Mouse (Mus musculus) heart, embryonic 14.5 days (tissue): ENCODE data around the gene Acsbg1. TPM values are rescaled to one million over a fixed set of nuclear protein-coding genes. Genes with fewer than 3 reads are reported as not detected.

ENCODE experiments used
- ATAC-seq: fragments of 200-750 bp; cut with Nextera tagmentation; 2 replicates; pipeline ENCODE4 v1.8.0; 2017; ENCODE audit warnings: low read depth, moderate TSS enrichment; ENCODE audit not compliant: insufficient number of reproducible peaks, insufficient read depth, low FRiP score
- H3K27ac ChIP-seq, 2 experiments: fragments of 200-500 bp in 1 of 2; fragments of 300-500 bp in 1 of 2; sonication (generic) in 1 of 2; replicated peaks in 1 of 2; 2 replicates each; pipeline ENCODE4 v1.5.1; 2012 to 2014; ENCODE audit warnings: low read depth in 2 of 2, low read length in 2 of 2, control low read depth in 1 of 2, mild to moderate bottlenecking in 1 of 2, mixed read lengths in 1 of 2; ENCODE audit not compliant: control insufficient read depth in 1 of 2, insufficient read depth in 1 of 2
- H3K27me3 ChIP-seq: fragments of 300-500 bp; sonication (generic); 2 replicates; pipeline ENCODE4 v1.6.1; 2014; ENCODE audit warnings: mild to moderate bottlenecking, low read length, control low read depth; ENCODE audit not compliant: control insufficient read depth, insufficient read depth
- H3K36me3 ChIP-seq: fragments of 300-500 bp; sonication (generic); 2 replicates; pipeline ENCODE4 v1.6.1; 2014; ENCODE audit warnings: mild to moderate bottlenecking, control low read depth, low read length, mixed read lengths; ENCODE audit not compliant: control insufficient read depth, insufficient read depth
- H3K4me1 ChIP-seq, 2 experiments: fragments of 200-500 bp in 1 of 2; fragments of 300-500 bp in 1 of 2; sonication (generic) in 1 of 2; 2 replicates each; pipeline ENCODE4 v1.6.1; 2012 to 2014; ENCODE audit warnings: low read length in 2 of 2, control low read depth in 1 of 2, mixed read lengths in 1 of 2; ENCODE audit not compliant: control insufficient read depth in 2 of 2, insufficient read depth in 2 of 2
- H3K4me2 ChIP-seq: fragments of 300-500 bp; sonication (generic); 2 replicates; pipeline ENCODE4 v1.6.1; 2014; ENCODE audit warnings: mild to moderate bottlenecking, low read length
- H3K4me3 ChIP-seq, 2 experiments: fragments of 200-500 bp in 1 of 2; fragments of 300-500 bp in 1 of 2; sonication (generic) in 1 of 2; 2 replicates each; pipeline ENCODE4 v1.5.1; 2012 to 2014; ENCODE audit warnings: low read length in 2 of 2, mild to moderate bottlenecking in 2 of 2, control low read depth in 1 of 2, low read depth in 1 of 2, moderate library complexity in 1 of 2; ENCODE audit not compliant: control insufficient read depth in 1 of 2, insufficient read depth in 1 of 2
- H3K9ac ChIP-seq: fragments of 300-500 bp; sonication (generic); 2 replicates; pipeline ENCODE4 v1.6.1; 2014; ENCODE audit warnings: mild to moderate bottlenecking, low read length
- H3K9me3 ChIP-seq: fragments of 300-500 bp; sonication (generic); 2 replicates; pipeline ENCODE4 v1.6.1; 2016; ENCODE audit warnings: low read length, control low read depth; ENCODE audit not compliant: control insufficient read depth
- WGBS: fragments of 180-500 bp; shearing (Covaris S2); extraction: QIAGEN DNeasy Blood & Tissue Kit; methylation state at CpG from one replicate; pipeline ENCODE4 v1.1.7; 2014; 5-methylcytosine and 5-hydroxymethylcytosine counted together
- polyA plus RNA-seq: library from polyadenylated mRNA; unstranded; fragments of >200 nt; fragmentation: Nextera tagmentation; extraction: Ambion mirVana; gene quantifications from 2 replicates; pipeline ENCODE4 v1.2.1, GENCODE M21; 2014

Gene Acsbg1
- polyA plus RNA-seq, 1 experiment from 2014 or later: 0.07 TPM

- H3K36me3 ChIP-seq: no peaks in the 10 kb centered on the region
- no peak overlapping the region for H3K4me2 ChIP-seq
- H3K4me1 ChIP-seq: peaks cover 0 to 4% of the 10 kb centered on the region in 2 experiments; a peak in 1 of 4 replicates
- H3K27me3 ChIP-seq: no peaks in the 10 kb centered on the region
- H3K9me3 ChIP-seq: no peaks in the 10 kb centered on the region; the same call in 1 of the 2 replicates
- H3K27ac ChIP-seq: no peak overlapping the region
- ATAC-seq: no peak
- H3K4me3 ChIP-seq: no peak overlapping the region
- H3K9ac ChIP-seq: no peak overlapping the region
- WGBS: 95% methylated on average over 3 of the region's 3 CpGs
These were observed 4.4 kb upstream of the Acsbg1 start for GRCm38 (mm10) chr9:54666116-54666515.

DNA sequence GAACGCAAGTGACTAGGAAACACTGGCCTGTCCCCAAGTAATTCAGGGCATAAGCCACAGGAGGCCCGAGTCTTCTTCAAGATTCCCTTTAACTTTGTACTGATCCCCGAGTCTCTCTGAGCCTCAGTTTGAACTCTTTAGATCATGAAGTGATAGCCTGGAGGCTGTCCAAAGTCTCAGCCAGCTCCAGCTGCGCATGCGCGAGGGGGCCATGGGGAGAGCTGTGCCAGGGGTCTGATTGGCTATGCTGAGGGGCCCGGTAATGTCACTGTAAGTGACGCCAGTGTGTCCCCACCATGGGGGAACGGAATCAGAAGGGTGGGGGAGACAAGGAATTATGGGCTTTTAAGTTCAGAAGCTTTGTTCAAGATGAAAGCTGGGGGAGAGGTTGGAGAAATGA, 2.7 kb upstream of the Acsbg1 start:
- Histone ChIP-seq H3K9me3 (no peaks in the 10 kb centered on the region; the same call in 1 of the 2 replicates), H3K27ac (no peak overlapping the region), H3K4me3 (no peak overlapping the region), H3K27me3 (no peaks in the 10 kb centered on the region), H3K4me1 (peaks cover 0 to 4% of the 10 kb centered on the region in 2 experiments; a peak in 1 of 4 replicates), H3K36me3 (no peaks in the 10 kb centered on the region), H3K9ac (no peak overlapping the region), H3K4me2 (no peak overlapping the region)
- WGBS: 78% methylated on average over 9 of the region's 9 CpGs
- ATAC-seq: no peak

DNA sequence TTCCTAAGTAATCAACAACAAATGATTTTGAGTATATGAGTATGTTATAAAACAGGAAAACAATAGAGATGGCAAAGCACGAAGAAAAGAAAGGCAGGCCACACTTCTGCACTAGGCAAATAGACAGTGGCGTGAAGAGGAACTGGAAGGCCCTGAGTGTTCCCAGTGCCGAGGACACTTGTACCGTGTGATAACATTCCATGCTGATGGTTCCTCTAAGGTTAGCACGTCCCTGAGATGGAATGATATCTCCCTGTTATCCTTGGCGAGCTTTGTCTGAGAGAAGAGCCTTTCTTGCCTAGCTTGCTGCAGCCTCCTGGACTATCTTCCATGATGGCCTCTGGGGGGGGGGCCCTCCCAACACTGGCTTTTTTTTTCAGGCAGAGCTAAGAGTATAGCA, 2.9 kb downstream of the Acsbg1 start:
- H3K4me3 ChIP-seq: no peak overlapping the region
- H3K4me2 ChIP-seq: no peak overlapping the region
- ATAC-seq: no peak
- H3K27ac ChIP-seq: no peak overlapping the region
- peaks cover 0 to 4% of the 10 kb centered on the region in 2 experiments; a peak in 1 of 4 replicates for H3K4me1 ChIP-seq
- H3K9me3 ChIP-seq: no peaks in the 10 kb centered on the region
- no peaks in the 10 kb centered on the region for H3K36me3 ChIP-seq
- no peak overlapping the region for H3K9ac ChIP-seq
- H3K27me3 ChIP-seq: no peaks in the 10 kb centered on the region
- WGBS: 50% methylated on average over 6 of the region's 6 CpGs

DNA sequence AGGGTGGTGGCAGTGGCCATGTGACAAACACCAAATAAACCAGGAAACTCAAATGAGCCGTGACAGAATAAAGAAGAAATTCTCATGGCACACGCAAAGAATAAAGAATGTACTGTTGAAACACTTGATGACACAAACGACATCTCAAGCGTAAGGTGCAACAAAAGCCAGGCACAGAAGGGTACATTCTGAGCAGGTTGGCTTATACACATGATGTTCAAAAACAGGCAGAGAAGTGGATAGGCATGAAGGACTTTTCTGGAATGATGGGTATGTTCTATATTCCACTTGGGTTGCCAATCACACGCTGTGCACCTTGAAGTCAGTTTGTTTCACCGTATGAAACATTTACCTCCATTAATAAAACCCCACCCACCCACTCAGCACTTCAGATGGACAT, 5.3 kb downstream of the Acsbg1 start:
- H3K9me3 ChIP-seq: no peaks in the 10 kb centered on the region
- no peaks in the 10 kb centered on the region for H3K27me3 ChIP-seq
- H3K4me3 ChIP-seq: no peak overlapping the region
- ATAC-seq: no peak
- H3K4me2 ChIP-seq: no peak overlapping the region
- 81% methylated on average over 6 of the region's 6 CpGs for WGBS
- H3K9ac ChIP-seq: no peak overlapping the region
- no peaks in the 10 kb centered on the region for H3K4me1 ChIP-seq
- no peak overlapping the region for H3K27ac ChIP-seq
- H3K36me3 ChIP-seq: no peaks in the 10 kb centered on the region

DNA sequence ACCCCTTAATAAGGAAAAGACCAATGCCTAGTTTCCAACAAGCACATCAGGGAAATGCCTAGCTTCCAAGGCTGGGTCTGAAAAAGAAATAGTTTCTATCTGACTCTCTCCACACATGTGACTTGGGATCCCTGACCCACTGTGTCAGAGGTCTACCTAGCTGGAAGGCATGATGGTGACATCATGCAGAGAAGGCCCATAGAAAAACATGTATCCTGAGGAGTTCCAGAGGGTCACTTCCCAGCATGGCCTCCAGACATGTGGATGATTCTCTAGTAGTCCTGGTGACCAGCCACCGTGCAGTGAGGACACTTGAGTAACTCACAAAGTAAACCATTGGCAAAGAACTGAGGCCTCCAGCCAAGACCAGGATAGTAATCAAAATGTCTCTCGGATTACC, 5.8 kb downstream of the Acsbg1 start:
- WGBS: 78% methylated on average over 2 of the region's 2 CpGs
- ATAC-seq: no peak
- no peaks in the 10 kb centered on the region for H3K27me3 ChIP-seq
- no peak overlapping the region for H3K4me2 ChIP-seq
- H3K9me3 ChIP-seq: no peaks in the 10 kb centered on the region
- no peak overlapping the region for H3K27ac ChIP-seq
- no peak overlapping the region for H3K9ac ChIP-seq
- H3K36me3 ChIP-seq: no peaks in the 10 kb centered on the region
- H3K4me1 ChIP-seq: no peaks in the 10 kb centered on the region
- H3K4me3 ChIP-seq: no peak overlapping the region

DNA sequence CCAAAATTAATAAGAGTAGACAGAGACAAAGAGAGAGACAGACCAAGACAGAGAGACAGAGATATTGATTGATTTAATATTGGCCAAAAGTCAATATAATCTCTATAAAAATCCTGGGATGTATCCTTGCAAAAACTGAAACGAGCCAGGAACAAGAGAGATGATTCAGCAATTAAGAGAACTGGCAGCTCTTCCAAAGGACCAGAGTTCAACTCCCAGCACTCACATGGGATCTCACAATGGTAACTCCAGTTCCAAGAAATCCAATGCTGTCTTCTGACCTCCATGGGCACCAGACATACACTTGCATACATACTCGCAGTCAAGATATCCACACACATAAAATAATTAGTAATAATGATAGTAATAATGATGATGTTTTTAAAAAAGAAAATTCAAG, 8.9 kb downstream of the Acsbg1 start:
- no peaks in the 10 kb centered on the region for H3K4me1 ChIP-seq
- 76% methylated on average over 2 of the region's 2 CpGs for WGBS
- H3K27ac ChIP-seq: no peak overlapping the region
- H3K9ac ChIP-seq: no peak overlapping the region
- ATAC-seq: no peak
- no peaks in the 10 kb centered on the region for H3K36me3 ChIP-seq
- H3K9me3 ChIP-seq: no peaks in the 10 kb centered on the region
- no peaks in the 10 kb centered on the region for H3K27me3 ChIP-seq
- H3K4me2 ChIP-seq: no peak overlapping the region
- no peak overlapping the region for H3K4me3 ChIP-seq

DNA sequence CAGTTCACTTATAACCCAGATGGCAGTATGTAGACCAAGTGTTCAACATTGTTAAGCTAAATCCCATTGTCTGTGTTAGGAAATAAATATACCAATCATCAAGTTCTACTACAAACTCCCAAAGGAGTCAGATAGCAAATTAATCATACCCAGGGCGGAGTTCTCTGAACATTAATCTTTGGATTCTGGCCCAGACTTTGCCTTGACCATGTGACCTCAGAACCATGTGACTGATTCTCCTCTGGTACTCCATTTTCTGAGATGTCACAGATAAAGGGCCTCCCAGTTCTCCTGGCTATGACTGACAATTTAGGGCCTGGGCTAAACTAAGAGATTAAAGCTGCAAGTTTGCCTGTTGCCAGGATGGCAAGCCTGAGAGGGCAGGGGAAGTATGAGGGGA, 12.3 kb downstream of the Acsbg1 start:
- no peak overlapping the region for H3K4me2 ChIP-seq
- no peak overlapping the region for H3K4me3 ChIP-seq
- whole genome bisulfite sequencing: 64% methylated on average over 1 of the region's 1 CpGs
- H3K9ac ChIP-seq: no peak overlapping the region
- H3K36me3 ChIP-seq: no peaks in the 10 kb centered on the region
- H3K27me3 ChIP-seq: no peaks in the 10 kb centered on the region
- no peaks in the 10 kb centered on the region for H3K4me1 ChIP-seq
- H3K9me3 ChIP-seq: no peaks in the 10 kb centered on the region
- no peak for ATAC-seq
- no peak overlapping the region for H3K27ac ChIP-seq

DNA sequence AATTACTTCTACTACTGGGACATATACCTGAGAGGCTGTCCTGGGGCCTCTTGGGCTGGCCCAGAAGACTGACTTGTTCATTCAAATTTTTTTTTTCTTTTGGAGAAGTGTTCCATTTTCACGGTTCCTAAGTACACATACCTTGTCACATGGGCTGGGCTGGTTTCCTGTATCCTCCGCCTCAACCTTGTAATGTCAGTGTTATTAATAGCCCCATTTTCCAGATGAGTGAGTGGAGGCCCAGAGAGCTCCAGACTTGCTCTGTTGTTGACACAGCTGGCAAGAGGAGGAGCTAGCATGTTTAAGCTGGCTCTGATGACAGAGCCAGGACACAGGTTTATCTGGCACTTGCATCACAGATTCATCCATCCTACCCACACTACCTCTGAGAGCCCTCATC, 14.2 kb downstream of the Acsbg1 start:
- no peak overlapping the region for H3K9ac ChIP-seq
- ATAC-seq: no peak
- no peaks in the 10 kb centered on the region for H3K9me3 ChIP-seq
- no peaks in the 10 kb centered on the region for H3K4me1 ChIP-seq
- no peaks in the 10 kb centered on the region for H3K27me3 ChIP-seq
- H3K36me3 ChIP-seq: no peaks in the 10 kb centered on the region
- H3K27ac ChIP-seq: no peak overlapping the region
- H3K4me2 ChIP-seq: no peak overlapping the region
- no peak overlapping the region for H3K4me3 ChIP-seq
- whole genome bisulfite sequencing: 38% methylated on average over 2 of the region's 2 CpGs
